Mouse (Mus musculus) megakaryocyte, embryonic 14.5 days (primary cell): ENCODE measurements around the gene Lrrc31. TPM values are rescaled to one million over a fixed set of nuclear protein-coding genes. Genes with fewer than 3 reads are reported as not detected.

ENCODE experiments used
- H3K27me3 ChIP-seq: replicated peaks from 2 replicates; pipeline ENCODE3; 2012; ENCODE audit warnings: inconsistent platforms
- H3K36me3 ChIP-seq: replicated peaks from 2 replicates; pipeline ENCODE3; 2012; ENCODE audit warnings: low read length, inconsistent platforms, mixed read lengths
- H3K4me1 ChIP-seq: 2 replicates; pipeline ENCODE4 v1.6.1; 2012; ENCODE audit warnings: inconsistent platforms
- H3K4me3 ChIP-seq: replicated peaks from 2 replicates; pipeline ENCODE3; 2012; ENCODE audit warnings: moderate library complexity, mild to moderate bottlenecking, inconsistent platforms
- H3K9me3 ChIP-seq: 2 replicates; pipeline ENCODE4 v1.6.1; 2012; ENCODE audit warnings: inconsistent platforms
- FLI1 ChIP-seq: IDR thresholded peaks from 2 replicates; pipeline ENCODE4 v1.6.1; 2012; ENCODE audit warnings: low read length, inconsistent platforms, mixed read lengths
- GATA1 ChIP-seq: IDR thresholded peaks from 3 replicates; pipeline ENCODE4 v1.6.1; 2012; ENCODE audit warnings: mixed read lengths, low read length, inconsistent platforms, borderline replicate concordance
- polyA plus RNA-seq: library from polyadenylated mRNA; stranded (reverse); fragments of >175 nt; gene quantifications from 2 replicates; pipeline ENCODE4 v1.2.3, GENCODE M21; 2012; ENCODE audit warnings: low replicate concordance; ENCODE audit not compliant: insufficient read depth

The Lrrc31 gene
- polyA plus RNA-seq, 1 experiment, result not detected

GRCm38 (mm10) chr3:30696346-30696745, 3.3 kb downstream of the Lrrc31 start:
- Histone ChIP-seq H3K4me3 (no peak overlapping the region), H3K4me1 (0 out of 2 replicates have a peak, but pooled peaks cover 3% of the 10 kb centered on the region), H3K27me3 (peaks cover 7% of the 10 kb centered on the region), H3K9me3 (no peaks in the 10 kb centered on the region), H3K36me3 (no peaks in the 10 kb centered on the region)
- TF ChIP-seq FLI1 (no peak), GATA1 (no peak)

- Histone ChIP-seq H3K36me3 (no peaks in the 10 kb centered on the region), H3K4me3 (no peak overlapping the region), H3K27me3 (peaks cover 6% of the 10 kb centered on the region), H3K9me3 (no peaks in the 10 kb centered on the region), H3K4me1 (0 out of 2 replicates have a peak, but pooled peaks cover 3% of the 10 kb centered on the region)
- no peak for TF ChIP-seq FLI1
- TF ChIP-seq GATA1, result no peak
Measured at GRCm38 (mm10) chr3:30695661-30696060, 4.0 kb downstream of the Lrrc31 start.

GRCm38 (mm10) chr3:30690976-30691375, 8.7 kb downstream of the Lrrc31 start:
- Histone ChIP-seq H3K9me3 (no peaks in the 10 kb centered on the region), H3K4me3 (no peak overlapping the region), H3K4me1 (0 out of 2 replicates have a peak, but pooled peaks cover 3% of the 10 kb centered on the region), H3K27me3 (no peaks in the 10 kb centered on the region), H3K36me3 (no peaks in the 10 kb centered on the region)
- no peak for TF ChIP-seq FLI1
- TF ChIP-seq GATA1, result no peak

GRCm38 (mm10) chr3:30687216-30687615, 12.4 kb downstream of the Lrrc31 start:
- Histone ChIP-seq H3K9me3 (no peaks in the 10 kb centered on the region), H3K4me3 (no peak overlapping the region), H3K36me3 (no peaks in the 10 kb centered on the region), H3K4me1 (no peaks in the 10 kb centered on the region), H3K27me3 (no peaks in the 10 kb centered on the region)
- TF ChIP-seq GATA1 (no peak), FLI1 (no peak)

GRCm38 (mm10) chr3:30683190-30683589, 16.5 kb downstream of the Lrrc31 start:
- TF ChIP-seq GATA1, result no peak
- no peak for TF ChIP-seq FLI1

GRCm38 (mm10) chr3:30658486-30658885, 41.2 kb downstream of the Lrrc31 start:
- TF ChIP-seq FLI1 (no peak), GATA1 (no peak)
- H3K9me3 ChIP-seq, result no peaks in the 10 kb centered on the region

More at GRCm38 (mm10) chr3:30683190-30683589, 16.5 kb downstream of the Lrrc31 start:
- Histone ChIP-seq H3K4me3 (no peak overlapping the region), H3K36me3 (no peaks in the 10 kb centered on the region), H3K27me3 (no peaks in the 10 kb centered on the region), H3K9me3 (no peaks in the 10 kb centered on the region), H3K4me1 (no peaks in the 10 kb centered on the region)

GRCm38 (mm10) chr3:30655937-30656336, 43.7 kb downstream of the Lrrc31 start:
- Histone ChIP-seq H3K36me3 (no peaks in the 10 kb centered on the region), H3K27me3 (peaks cover 12% of the 10 kb centered on the region), H3K9me3 (no peaks in the 10 kb centered on the region), H3K4me1 (no peaks in the 10 kb centered on the region), H3K4me3 (no peak overlapping the region)
- TF ChIP-seq GATA1, result no peak
- no peak for TF ChIP-seq FLI1

More at GRCm38 (mm10) chr3:30658486-30658885, 41.2 kb downstream of the Lrrc31 start:
- Histone ChIP-seq H3K4me3 (no peak overlapping the region), H3K36me3 (no peaks in the 10 kb centered on the region), H3K4me1 (no peaks in the 10 kb centered on the region), H3K27me3 (no peaks in the 10 kb centered on the region)

- TF ChIP-seq GATA1 (no peak), FLI1 (no peak)
- H3K4me3 ChIP-seq, result peak overlapping the region; percentile 74
- peaks cover 46% of the 10 kb centered on the region for H3K27me3 ChIP-seq
- H3K36me3 ChIP-seq, result no peaks in the 10 kb centered on the region
- H3K4me1 ChIP-seq, result peaks cover 20% of the 10 kb centered on the region
- no peaks in the 10 kb centered on the region for H3K9me3 ChIP-seq
Measured at GRCm38 (mm10) chr3:30650062-30650841, 49.4 kb downstream of the Lrrc31 start.

GRCm38 (mm10) chr3:30648466-30648865, 51.2 kb downstream of the Lrrc31 start:
- Histone ChIP-seq H3K9me3 (no peaks in the 10 kb centered on the region), H3K4me3 (no peak overlapping the region), H3K36me3 (no peaks in the 10 kb centered on the region), H3K4me1 (peaks cover 20% of the 10 kb centered on the region), H3K27me3 (peaks cover 46% of the 10 kb centered on the region)
- TF ChIP-seq FLI1 (no peak), GATA1 (no peak)

- Histone ChIP-seq H3K9me3 (no peaks in the 10 kb centered on the region), H3K4me3 (peak within 1 kb of the TSS; percentile 83), H3K36me3 (no peaks in the 10 kb centered on the region), H3K27me3 (peaks cover 46% of the 10 kb centered on the region), H3K4me1 (peaks cover 20% of the 10 kb centered on the region)
- no peak for TF ChIP-seq GATA1
- no peak for TF ChIP-seq FLI1
Measured at GRCm38 (mm10) chr3:30647440-30648090, 52.1 kb downstream of the Lrrc31 start, which contains the start of gene Lrrc34. Gene Lrrc34 (minus strand): TSS chr3:30647869.
